Mouse (Mus musculus) spleen, adult 12 weeks (tissue): ENCODE measurements around the gene Wwp2.

Experiments used
- DNase-seq: peaks from one replicate; pipeline ENCODE4 v3.0.0; 2022; ENCODE audit warnings: low spot score

Gene Wwp2

DNA sequence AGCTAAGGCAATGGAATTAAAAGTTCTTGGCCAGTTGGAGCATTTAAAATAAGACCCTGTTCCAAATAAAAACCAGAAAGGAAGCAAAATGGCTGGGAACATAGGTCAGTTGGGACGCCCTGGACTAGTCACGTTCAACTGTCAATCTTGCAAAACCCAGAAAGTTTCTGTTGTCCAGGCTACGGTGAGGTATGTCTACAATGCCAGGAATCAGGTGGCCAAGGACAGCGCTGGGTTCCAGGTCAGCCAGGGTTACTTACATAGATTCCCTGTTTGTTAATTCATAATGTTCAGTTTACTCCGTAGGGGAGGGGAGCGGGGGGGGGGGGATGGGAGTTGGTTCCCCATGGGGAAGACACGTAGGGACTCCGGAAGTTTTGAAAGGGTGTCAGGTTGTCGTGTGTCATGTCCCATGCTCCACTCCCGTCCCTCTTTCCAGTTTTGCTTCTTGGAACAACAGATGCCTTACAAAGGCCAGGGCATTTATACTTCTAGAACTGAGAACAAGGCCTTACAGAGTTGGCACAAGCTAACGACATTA lies 674 bp upstream of the Wwp2 start:
- DNase-seq: no peak

GRCm38 (mm10) chr8:107436841-107437421 lies 766 bp downstream of the Wwp2 start:
- peak; percentile 59 for DNase-seq

GRCm38 (mm10) chr8:107437711-107438110 lies 1.5 kb downstream of the Wwp2 start:
- DNase-seq: no peak

- peak; percentile 34 for DNase-seq
Observed at GRCm38 (mm10) chr8:107439880-107440625, 3.9 kb downstream of the Wwp2 start.

GRCm38 (mm10) chr8:107444626-107445025 lies 8.5 kb downstream of the Wwp2 start:
- no peak for DNase-seq

- DNase-seq: no peak
Observed at GRCm38 (mm10) chr8:107447713-107448112, 11.5 kb downstream of the Wwp2 start.

GRCm38 (mm10) chr8:107448382-107448889 lies 12.3 kb downstream of the Wwp2 start:
- DNase-seq: no peak

DNA sequence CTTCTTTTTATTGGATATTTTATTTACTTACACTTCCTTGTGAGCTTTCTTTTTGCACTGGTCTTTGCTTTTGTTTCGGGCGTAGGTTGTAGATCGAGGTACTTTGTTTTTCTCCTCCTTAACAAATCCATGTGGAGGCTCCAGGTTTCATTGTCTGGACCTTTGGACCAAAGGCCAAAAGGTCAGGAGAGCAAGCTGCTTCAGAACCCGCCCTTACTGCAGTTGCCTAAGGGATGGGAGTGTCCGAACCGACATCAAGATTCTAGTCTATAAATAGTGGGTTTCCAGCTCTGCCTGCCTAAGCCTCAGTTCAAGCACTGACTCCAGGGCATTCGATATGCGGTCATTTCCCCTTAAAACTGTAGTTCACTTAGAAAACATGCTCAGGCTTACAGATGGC lies 13.0 kb downstream of the Wwp2 start:
- no peak for DNase-seq

GRCm38 (mm10) chr8:107449655-107450054 lies 13.5 kb downstream of the Wwp2 start:
- no peak for DNase-seq

DNA sequence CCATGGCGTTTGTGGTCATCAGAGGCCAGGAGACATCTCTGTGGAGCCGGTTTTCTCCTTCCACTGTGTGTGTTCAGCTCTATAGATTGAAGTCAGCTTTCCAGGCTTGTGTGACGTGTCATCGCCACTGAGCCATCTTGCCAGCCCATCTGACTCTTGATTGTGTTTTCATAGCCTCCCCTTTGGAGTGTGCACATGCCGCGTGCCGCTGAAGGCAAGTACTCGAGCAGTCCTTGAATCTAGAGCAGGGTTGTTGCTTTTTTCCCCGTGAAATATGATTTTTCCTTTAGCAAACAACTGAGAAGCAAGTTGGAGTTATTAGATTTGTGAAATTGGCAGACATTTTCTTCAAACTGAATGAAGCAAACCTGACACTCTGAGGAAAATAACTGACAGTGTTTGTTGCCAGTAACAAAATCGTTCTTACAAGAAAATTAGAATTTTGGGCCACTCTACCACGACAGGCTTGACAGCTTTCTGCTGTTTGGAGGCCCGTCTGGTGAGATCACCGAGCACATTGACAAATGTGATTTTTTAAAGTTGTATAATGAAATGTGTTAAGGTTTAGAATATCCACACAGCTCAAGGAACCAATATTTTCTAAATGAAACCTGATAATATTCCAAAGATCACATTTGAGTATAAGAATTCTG lies 15.4 kb downstream of the Wwp2 start:
- DNase-seq: no peak

DNA sequence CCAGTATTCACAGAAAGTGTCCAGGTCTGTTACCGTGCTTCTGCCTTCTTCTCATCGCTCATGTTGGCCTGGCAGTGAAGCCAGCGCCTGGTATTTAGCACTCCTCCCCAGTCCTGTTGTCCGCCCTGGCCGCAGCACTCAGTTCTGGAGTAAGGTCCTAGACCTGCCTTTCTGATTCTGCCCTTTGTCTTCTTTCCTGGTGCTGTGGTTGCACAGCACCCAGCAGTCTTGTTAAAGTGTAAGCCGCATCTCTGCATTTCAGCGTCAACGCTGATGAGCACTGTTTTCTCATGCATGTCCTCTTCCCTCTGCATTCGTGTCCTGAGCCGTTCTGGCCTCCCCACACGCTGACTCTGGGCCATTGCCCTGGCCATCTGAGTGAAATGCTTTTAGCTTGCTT lies 17.2 kb downstream of the Wwp2 start:
- no peak for DNase-seq

DNA sequence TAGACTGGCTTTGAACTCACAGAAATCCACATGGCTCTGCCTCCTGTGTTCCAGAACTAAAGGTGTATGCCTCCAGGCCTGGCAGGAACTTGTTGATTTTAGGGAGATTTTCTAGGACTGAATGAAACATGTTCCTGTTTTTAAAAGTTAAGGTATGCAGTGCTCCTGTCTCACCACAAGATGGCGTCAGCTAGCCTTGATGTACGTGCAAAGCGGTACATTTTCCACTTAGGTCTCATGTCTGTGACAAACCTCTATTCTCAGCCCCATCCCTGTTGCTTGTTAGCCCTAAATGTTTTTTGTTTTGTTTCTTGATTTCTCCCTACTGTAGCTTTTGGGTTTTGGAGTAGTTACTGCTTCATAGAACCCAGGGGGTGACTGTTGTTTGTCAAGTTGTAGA lies 19.1 kb downstream of the Wwp2 start:
- peak; percentile 10 for DNase-seq

DNA sequence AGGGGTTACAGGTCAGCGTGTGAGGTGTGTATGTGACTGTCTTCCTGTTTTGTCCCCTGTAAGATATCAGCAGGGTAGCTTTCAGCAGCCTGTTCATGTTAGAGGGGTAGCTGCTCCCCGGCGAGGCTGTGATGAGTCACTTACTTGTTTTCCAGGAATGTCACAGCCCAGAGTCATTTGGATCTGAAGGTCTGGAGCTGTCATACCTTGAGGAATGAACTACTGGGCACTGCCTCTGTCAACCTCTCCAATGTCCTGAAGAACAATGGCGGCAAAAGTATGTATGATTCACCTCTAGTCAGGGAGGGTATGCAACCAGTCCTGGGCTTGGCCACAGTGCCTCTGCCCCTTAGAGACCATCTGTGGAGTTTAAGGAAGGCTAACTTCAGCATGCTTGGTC lies 21.6 kb downstream of the Wwp2 start:
- no peak for DNase-seq

- DNase-seq: no peak
Observed at GRCm38 (mm10) chr8:107458281-107458680, 22.1 kb downstream of the Wwp2 start.

DNA sequence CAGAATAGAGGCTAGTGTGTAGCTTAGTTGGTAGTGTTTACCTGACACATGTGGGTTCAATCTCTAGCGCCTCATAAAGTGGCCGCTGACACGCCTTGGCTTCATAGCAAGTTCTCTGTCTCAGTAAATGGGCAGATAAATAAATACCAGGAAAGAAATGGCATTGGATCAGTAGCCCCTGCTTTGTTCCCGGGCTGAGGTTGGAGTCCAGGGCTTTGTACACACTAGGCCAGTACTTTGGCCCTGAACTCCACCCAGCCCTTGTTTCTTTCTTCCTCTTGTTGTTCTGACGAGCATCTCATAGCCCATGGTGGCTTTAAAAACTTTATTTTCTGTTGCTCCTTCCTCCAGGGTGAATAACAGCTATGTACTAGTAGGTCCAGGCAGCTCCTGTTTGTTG lies 26.3 kb downstream of the Wwp2 start:
- no peak for DNase-seq

DNA sequence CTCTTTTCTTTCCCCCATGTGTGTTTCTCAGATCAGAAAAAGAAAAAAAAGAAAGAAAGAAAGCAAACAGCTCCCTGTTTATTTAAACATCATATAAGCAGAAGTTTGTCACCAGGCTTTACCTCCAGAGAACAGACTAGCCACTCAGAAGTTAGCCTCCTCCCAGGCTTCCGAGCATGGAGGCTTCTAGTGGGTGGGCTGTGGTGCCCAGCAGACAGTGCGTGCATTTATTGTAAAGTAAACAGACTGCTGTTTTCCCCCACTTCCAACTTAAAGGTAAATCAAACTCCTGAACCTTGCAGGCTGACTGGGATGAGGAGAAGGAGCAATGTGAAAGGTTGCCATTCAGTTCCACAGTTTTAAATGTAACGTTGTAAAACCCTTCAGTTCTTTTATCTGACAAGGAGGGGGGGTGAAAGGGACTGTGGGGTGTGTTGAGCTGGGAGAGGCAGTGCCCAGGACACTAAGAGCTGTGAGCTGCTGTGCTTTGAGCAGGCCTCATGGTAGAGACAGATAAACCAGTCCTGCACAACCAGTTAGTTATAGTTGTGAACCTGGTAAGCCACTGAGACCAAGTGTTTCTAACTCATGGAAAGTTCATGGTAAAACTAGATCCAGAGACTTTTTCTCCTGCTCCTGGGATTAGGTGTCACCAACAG lies 29.3 kb downstream of the Wwp2 start:
- no peak for DNase-seq

DNA sequence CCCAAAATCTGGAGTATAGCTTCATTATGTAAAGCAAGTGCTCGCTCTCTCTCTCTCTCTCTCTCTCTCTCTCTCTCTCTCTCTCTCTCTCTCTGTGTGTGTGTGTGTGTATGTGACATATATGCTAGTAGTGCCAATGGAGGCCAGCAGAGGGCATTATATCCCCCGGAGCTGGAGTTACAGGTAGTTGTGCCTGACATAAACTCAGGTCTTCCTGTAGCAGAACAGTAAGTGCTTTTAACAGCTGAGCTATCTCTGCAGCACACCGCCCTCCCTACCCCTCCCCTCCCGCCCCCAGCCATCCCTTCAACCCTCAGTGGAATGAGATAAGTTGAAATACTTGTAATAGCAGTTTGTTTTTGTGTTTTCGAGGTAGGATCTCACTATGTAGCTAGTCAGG lies 30.5 kb downstream of the Wwp2 start:
- DNase-seq: no peak

DNA sequence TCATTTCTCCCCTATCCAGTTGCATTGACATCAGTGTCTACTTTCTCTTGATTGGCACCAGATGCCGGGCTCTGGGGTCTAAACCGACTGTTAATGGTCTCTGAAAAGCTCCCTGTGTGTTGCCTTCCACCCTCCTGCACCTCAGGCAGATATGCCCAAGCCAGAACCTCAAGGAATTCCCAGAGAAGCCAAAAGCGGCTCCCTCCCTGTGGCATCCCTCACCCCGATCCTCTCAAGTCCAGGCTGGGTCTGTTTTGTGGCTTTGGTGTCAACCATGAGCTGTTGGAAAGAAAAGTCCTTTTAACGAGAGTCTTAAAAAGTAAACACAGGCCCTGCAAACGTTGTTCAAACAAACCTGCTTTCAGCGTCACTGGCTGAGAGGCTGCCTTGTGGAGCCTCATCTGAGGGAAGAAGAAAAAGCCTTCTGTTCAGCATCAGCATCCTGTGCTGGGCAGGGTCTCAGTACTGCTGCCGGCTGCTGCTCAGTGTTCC lies 32.7 kb downstream of the Wwp2 start:
- no peak for DNase-seq

- no peak for DNase-seq
Observed at GRCm38 (mm10) chr8:107470302-107470701, 34.1 kb downstream of the Wwp2 start.

DNA sequence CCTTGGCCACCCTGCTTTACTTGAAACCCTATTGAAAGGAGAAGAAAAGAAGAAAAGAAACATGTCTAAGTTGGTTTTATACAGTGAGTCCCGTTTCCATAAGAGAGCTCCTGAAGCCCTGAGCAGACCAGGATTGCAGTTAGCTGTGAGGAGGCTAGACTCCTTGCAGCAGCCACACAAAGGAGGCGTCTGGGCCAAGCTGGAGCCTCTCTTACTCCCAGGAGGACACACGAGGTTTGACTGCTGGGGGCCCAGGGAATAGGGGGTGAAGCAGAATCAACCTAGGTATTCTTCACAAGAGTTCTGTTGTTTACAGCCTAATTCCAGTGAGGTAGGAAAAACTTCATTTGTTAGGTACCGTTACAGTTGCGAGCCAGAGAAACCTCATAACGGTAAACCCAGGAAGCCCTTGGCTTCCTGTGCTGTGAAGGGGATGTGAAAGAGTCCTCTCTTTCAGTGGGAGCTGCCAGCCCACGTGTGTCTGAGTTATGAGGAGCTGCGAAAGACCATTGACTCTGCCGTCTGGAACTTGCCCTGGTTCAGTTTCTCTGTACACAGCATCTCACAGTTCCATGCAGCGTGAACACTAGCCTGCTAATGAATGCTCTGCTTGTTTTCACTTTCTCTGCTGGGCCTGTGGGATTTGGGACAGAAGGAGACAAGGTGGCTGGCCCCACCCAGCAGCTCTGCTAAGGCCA lies 36.4 kb downstream of the Wwp2 start:
- DNase-seq: no peak

DNA sequence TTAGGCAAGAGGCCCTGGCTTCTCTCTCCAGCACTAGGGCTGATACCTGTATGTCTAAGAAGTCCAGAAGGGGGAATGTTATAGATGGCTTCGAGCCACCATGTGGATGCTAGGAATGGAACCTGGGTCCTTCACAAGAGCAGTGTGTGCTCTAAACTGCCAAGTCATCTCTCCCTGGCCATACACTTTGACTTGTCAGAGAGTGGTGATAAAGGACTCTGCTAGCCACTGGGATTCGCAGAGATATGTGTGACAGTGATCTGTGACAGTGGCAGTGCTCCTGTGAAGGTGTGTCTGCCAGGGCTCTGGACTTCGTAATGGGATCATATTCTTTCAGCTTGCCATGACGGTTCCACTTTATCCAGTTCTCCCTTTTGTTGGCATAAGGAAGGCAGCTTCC lies 37.2 kb downstream of the Wwp2 start:
- DNase-seq: no peak

DNA sequence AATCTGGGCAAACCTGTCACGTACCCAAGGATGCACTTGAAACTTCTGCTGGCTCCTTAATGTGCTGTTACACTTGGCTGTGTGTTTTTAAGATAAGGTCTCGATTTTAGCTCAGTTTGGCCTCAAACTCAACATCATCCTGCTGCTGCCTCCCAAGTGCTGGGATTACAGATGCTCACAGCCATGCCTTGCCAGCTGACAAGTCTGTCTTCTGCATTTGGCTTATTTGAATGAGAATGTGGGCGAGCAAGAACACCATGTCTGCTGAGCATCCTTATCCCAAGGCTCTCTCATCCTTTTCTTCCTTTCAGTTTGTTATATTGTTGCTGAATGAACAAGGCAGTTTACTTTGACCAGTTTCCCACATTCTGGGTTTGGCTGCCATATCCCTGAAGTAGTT lies 39.4 kb downstream of the Wwp2 start:
- DNase-seq: no peak
